Mouse (Mus musculus): ENCODE data around the gene Fto. TPM values are rescaled to one million over a fixed set of nuclear protein-coding genes. Genes with fewer than 3 reads are reported as not detected.

Fto gene
- total RNA-seq, 4 experiments from 2014 or later = 71.1 to 83.2 (median 80.8) TPM

DNA sequence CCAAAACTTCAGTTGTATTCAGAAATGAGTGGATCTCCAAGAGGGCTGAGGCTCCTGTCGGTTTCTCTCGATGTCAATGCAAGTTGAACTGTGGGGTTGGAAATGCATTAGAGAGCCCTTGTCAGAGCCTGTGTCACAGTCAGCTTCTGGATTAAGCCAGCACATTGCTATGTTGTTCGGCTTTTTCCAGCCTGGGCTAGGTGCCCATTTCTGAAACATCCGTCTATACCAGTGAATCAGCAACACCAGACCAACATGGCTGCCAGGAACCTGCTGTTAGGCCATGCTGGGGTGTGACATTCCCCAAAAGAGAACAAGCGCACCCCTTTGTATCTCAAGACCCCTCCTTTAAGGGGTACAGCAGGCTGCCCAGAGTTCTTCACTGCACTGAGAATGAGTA, 293.8 kb downstream of the Fto start:
- DNase-seq (ENCODE audit: low spot score in 2 of 2) = no peak

DNA sequence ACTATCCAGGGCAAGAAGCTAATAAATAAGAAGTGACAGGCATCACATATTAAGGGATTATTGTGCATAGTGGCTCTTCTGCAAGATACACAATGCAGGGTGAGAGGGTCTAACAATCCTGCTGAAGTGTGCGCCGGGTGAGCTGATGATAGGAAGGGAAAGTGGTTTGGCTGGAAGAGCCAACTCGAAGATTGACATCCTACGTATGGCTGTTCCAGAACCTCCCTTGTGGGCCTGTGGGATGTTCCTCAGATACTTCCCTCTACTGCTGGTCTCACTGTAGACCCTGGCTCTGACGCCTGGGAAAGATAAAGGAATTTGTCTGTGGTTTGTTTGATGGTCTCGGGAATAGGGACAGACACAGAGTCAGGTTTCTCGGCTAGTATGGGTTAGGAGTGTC, 297.9 kb downstream of the Fto start:
- no peak for DNase-seq (ENCODE audit: low spot score in 2 of 2)

DNA sequence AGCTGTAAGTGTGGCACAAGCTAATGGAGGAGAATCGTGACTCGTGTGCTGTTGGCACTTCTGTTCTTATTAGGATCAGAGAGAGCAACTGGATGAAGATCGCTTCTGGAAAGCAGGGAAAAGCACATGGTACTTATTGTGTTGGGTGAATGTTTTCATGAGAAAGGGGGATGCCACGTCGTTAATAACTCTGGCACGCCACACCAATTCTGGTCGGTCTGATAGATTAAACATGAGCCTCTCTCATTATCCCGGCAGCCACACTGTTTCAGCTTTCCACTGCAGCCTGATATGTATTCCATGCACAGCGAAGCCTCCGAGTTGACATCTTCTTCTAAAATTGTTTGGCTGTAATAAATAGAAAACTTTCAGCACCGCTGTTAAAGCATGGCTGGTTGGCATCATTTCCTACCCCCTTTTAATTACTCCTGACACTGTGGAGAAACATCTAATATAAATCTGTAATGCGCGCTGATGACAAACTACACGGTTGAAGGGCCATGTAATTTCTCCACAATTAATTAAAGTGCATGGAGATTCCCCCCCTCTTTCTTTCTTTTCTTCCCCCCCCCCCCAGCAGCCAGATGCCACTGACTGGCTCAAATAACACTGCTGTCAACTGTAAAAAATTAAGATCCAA, 298.5 kb downstream of the Fto start:
- DNase-seq (ENCODE audit: low spot score in 2 of 2) = no peak

DNA sequence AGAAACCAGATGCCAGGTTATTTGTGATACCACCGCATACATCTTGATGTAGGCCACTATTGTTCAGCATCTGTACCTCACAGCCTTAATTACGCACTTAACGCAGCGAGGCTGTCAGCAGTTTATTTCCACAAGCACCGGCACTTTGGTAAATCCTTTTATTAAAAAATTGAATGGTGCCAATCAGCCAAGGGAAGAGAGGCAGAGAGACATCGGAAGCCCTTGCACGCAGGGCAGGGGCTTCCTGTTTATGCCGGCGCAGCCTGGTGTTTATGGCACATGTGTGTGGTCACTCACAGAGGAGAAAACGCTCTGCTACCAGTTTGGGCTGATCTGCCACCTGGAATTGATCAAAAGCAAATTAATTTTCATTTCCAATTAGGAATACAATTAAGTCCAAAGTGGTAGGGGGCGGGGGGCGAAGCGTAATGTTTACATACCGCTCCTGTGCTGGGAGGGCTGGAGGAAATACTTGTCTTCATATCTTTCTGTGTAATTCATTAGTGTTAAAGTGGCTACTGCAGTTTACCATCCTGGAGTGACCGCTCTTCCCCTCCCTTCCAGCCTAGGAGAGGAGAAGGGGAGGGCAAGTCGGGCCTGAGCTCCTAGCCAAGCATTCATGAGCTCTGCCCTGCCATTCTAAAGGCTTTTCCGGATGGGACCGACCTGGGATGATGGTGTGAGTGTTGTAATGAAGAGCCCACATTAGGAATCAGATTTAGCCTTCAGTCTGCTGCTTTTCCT, 299.2 kb downstream of the Fto start:
- DNase-seq (ENCODE audit: low spot score in 2 of 2) = no peak

DNA sequence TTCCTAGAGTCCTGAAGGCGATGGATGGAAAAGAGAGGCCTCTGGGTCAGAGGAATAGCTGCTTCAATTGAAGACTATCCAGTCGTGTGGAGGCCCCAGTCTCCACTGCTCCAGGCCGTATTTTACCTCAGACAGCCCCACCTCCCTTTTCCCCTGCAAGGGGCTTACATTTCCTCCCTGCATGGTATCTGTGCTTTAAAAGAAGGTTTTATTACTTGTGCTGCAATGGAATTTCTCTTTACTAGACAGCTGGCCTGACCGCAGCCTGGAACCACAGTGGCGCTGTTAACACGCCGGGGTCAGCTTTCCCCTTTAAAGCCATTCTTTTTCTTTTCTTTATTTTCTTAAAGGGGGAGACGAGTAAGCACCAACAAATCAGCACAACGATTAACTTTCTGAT, 300.3 kb downstream of the Fto start:
- no peak for DNase-seq (ENCODE audit: low spot score in 2 of 2)

DNA sequence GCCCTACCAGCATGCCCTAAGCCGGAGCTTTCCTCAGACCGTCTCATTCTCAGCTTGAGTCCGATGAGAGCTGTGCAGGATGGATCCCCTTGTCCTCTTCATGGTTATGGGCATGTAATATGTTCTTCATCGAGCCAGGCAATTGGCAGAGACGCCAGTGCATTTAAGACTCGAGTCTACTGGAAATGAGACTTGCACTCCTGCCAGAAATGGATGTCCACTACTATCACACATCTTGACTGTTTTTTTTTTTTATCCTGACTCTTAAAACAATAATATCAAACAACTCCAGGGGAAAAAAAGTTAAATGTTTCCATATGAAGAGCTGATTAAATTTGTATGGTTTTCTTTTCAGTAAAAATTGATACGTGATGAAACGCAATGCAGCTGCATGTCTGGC, 301.9 kb downstream of the Fto start:
- no peak for DNase-seq (ENCODE audit: low spot score in 2 of 2)

DNA sequence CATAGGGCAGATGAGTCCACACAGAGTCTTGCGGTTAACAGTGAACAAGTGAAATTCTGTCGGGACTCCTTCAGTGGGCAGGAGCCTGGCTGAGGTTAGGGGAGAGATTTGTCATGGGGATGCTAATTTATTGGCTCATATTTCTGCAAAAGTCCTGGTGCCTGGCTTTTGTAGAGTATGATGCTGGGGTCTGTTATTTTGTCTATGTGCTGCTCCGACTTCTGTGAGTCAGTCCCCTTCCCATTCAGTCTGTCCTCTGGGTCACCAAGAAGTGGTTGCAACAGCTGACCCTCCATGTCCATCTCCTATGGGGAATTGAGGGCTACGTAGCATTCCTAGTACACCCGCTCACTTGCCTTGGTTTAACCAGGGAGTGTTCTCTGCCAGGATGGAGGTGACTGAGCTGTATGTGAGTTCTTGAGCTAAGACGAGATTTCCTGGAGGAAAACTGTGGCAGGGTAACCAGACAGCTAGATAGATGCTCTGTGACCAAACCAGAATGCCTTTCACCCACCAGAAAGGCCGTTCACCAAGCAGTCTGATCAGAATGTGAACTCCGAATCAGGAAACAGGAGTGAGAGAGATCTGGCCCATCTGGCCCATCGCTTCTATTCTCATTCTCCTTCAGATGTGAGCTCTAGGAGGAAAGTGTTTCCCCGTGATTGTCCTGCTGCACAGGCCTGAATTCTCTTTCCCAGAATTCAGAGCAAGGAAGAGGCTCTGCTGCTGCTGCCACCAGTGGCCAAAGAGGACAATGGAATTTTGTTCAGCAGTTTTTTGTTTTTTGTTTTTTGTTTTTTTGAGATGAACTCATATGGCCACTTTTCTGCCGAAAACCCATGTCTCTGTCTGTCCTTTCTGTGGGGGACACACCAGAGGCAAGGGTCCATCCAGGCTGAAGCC, 302.7 kb downstream of the Fto start:
- no peak for DNase-seq (ENCODE audit: low spot score in 2 of 2)

DNA sequence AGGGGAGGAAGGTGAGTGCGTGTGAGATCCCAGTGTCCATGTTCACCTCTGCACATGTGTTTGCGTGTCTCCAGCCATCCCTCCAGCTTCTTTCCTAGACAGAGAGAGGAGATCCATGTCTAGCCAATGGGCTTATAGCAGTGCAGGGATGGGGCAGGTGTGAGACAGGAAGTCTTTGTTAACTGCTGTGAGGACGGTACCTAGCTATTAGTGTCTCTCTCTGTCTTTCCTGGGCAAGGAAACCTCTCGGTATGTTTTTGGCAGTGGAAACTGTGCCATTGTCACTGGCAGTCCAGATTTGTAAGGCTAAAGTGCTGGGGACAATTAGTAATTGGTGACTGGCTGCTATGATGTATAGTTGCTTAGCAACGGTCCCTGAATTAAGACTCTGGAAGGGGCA, 304.4 kb downstream of the Fto start:
- no peak for DNase-seq (ENCODE audit: low spot score in 2 of 2)

DNA sequence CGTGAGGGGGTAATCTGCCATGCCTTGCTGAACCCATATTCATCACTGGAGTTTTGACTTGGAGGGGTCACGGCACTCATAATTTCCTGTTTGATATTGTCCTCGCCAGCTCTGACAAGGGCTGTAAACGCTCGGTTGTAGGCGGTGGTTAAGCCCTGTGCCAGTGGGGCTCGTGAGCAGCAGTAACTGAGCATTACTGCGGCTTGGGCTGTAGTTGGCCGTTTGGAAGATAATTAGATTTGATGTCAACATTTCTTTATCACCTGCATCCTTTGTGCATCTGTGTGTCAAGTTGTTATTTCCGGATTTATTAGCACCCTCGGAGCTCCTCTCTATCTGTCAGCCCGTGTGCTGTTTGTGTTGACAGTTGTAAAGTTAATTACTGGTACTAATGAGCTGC, 309.4 kb downstream of the Fto start:
- DNase-seq (ENCODE audit: low spot score in 2 of 2) = no peak

DNA sequence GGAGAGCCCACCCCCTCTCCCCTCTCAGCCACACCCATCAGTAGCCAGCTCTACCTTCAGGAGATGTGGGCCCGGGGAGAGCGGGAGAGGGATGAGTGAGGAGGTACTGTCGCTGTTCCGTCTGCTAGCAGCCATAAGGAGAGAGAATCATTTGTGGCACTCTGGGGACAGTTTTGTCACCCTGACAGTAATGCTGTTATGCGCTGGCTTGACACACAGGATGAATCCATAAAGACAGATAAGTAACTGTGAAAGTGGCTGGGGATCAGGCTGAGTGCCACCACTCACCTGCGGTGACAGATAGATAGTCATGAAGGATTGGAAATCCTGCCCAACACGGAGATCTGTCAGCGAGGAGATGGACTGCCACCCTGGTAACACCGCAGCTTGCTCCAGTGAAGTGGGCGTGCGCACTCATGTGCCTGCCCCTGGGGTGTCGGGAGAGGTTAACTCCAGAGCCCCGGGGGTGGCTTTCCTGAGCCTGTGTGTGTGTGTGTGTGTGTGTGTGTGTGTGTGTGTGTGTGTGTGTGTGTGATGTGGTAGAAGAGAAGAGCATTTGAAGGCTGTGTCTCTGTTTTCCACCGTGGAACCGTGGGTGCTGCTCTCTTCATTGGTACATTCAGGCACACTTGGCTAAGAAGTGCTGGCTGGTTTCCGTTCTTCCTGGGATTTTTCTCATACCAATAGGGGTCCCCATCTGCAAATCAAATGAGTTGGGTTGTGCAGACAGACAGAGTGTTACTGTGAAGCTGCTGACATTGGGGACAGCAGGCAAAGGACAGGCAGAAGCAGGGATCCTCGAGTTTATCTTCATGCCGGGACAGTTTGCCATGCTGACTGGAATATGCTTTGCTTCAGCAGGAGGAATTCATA, 312.6 kb downstream of the Fto start:
- DNase-seq (ENCODE audit: low spot score in 2 of 2) = no peak

DNA sequence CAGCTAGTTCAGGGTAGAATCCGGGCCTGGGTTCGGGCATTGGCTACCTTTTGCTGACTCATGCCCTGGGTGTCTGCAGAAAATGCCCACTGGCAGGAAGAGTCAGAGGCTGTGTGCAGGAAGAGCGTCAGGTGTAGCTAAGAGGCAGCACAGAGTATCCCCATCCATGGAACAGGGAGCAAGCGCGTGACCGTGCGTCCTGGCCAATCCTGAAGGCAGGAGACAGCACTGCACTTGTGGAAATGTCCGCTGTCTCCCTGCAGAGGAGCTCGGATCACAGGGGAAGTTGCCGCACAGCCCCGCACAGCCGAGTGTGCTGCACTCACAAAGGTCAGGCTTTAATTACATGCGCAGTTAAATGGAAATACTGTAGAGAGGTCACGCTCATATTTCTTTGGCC, 316.3 kb downstream of the Fto start:
- DNase-seq (ENCODE audit: low spot score in 2 of 2) = peak; percentile 48 to 68

DNA sequence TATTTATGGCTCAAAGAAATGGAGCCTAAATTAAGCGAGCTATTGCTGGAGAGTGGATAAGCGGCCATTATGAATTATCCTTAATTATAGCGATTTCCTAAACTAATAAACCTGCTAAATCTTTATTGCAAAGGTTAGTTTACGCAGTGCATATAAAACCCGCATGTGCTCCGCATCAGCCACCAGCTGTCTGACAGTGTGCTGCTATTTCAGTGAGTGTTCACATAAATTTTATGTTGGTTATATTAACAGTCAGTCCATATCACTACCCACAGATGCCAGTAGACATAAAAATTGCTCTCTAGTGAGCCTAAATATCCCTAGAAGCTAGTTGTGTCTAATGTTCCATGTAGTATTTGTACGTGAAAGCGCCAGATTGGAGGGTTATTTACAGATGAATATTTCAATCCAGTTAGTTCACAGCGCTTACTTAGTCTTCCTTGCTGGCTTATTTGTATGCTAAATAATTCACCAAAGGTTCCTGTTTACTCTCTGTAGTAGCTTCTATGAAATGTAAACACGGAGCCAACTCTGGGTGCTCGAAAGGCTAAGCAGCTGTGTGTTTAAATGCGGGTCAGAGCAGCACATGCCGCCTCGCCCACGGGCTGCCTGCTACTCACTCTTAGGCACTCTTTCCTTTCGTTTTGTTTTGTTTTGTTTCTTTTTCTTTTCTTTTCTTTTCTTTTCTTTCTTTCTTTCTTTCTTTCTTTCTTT, 317.2 kb downstream of the Fto start:
- no peak for DNase-seq (ENCODE audit: low spot score in 2 of 2)

DNA sequence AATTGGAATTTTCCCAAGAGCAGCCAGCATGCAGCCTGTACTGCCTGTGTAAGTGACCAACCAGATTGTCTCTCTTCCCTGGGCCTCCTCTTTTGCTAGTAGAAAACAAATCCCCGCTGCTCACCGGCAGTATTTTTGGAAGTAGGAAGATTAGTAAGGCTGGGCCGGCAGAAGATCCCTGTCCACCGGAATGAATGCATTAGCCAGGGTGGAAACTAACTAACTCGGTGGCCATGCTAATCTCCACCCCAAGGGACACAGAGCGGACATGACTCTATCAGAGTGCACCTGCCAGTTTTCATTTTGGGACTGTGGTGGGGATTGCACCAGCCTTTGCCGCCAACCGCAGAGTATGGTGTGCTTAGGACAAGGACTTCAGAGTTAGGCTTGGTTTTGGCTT, 319.1 kb downstream of the Fto start:
- DNase-seq (ENCODE audit: low spot score in 2 of 2) = no peak

DNA sequence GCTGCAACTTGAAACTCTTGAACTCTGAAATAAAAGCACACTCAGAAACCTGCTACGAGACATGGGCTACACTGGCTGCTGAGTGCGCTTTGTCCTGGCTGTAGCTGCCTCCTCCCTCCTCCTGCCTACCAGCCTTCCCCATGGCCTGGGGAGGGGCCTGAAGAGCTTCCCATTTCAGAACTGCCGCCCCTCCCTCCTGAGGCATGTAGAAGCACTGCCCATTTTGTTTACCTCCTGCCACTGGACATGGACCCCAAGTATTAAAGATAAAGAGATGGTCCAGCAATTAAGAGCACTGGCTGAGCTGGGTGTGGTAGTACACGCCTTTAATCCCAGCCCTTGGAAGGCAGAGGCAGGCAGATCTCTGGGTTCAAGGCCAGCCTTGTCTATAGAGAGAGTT, 322.1 kb downstream of the Fto start:
- no peak for DNase-seq (ENCODE audit: low spot score in 2 of 2)

DNA sequence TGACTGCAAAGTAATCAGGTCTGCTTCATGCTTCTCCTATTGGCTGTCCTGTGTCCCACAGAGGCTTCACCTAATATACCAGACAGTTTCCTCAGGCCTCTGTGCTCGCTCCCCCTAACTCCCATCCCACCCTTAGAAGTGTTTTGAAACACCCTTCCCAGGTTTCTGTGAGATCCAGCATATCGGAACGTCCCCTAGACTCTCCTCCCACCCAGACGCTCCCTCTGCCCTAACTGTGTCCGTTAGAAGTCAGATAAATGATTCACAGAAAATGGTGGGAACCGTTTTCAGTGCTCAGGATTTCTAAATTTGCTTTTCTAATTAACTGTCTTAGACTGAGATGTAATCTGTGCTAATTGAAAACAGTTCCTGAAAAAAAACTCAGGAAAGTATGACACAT, 323.6 kb downstream of the Fto start:
- DNase-seq (ENCODE audit: low spot score in 2 of 2) = no peak

DNA sequence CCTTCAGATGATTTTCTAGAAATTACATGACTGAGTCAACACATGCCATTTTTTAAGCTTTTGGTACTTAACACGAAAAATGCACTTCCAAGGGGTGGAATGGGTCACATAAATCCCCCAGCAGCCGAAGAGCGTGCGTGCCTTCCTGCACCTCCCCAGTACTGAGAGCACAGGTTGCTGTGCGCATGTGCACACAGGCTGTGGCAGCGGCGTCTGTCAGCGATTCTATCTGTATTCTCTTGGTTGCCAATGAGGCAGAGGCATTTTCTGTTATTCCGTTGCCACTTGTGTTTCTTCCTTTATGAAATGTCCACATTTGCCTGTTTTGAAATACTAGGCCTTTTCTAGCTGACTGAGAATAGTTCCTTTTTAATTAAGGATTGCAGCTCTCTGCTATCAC, 324.4 kb downstream of the Fto start:
- no peak for DNase-seq (ENCODE audit: low spot score in 2 of 2)

DNA sequence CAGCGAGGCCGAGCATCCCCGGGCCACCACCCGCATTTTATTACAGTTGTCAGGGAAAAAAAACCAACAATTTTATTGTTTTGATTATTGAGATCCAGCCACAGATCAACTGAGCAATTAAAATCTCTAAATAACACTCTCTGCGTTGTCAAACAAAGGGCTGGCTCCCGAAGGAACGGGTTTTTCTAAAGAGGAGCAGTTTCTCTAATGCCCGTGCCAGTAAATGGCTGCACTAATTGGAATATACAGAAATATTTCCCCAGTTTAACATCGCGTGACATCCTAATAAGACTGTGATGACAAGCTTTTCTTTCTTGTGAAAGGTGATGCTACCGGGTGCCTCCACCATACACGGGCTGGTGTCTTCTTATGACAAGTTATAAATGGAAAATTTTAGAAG, 324.9 kb downstream of the Fto start:
- DNase-seq (ENCODE audit: low spot score in 2 of 2) = no peak

DNA sequence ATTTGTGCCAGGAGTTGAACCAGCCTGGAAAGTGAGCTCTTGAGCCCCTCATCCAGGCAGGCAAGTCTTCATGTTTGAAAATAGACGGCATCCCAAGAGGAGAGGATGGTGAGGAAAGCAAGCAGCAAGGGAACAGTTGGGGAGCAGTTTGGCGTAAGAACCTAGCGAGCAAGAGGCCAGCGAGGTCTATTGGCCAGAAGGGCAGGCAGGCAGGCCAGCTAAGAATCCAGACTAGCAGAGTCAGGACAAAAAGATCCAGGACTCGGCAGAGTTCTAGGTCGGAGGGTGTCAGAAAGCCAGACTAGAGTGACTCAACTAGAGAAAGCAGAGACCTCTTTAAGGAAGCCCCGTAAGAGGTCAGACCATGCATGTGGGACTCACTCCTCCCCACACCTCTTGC, 327.1 kb downstream of the Fto start:
- DNase-seq (ENCODE audit: low spot score in 2 of 2) = peak; percentile 22 to 42

DNA sequence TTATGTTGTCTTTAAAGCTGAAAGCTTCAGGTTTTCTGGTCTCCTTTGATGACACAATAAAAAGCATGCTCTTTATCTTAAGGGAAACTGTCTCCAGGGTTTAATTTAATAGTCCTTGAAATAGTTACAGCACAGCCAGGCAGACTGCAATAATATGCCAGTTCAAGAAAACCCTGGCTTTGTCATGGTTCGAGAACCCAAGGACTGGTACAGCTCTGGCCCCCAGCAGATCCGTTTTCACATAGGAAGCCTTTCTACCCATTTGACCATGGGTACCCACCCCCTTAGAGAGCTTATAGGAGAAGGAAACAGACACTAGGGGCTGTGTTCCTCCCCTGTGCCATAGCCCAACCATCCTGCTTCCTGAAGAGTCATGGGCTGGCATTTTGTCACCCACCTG, 332.2 kb downstream of the Fto start:
- DNase-seq (ENCODE audit: low spot score in 2 of 2) = no peak

DNA sequence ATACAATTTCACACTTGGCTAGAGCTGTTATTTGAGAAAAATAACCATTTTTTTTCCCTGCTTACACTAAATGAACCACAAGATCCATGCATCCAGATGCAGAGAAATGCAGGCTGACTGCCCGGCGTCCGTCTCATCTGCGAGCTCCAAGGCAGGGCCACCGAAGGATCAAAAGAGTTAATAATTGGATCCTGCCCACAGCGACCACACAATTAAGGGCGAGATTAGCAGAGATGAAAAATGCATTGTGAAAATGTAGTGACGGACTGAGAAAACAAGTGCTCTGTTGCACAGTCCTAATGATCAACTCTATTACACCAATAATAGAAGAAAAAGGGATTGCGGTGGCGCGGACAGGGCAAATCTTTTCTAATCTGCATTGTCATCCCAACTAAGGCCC, 334.6 kb downstream of the Fto start:
- no peak for DNase-seq (ENCODE audit: low spot score in 2 of 2)

DNA sequence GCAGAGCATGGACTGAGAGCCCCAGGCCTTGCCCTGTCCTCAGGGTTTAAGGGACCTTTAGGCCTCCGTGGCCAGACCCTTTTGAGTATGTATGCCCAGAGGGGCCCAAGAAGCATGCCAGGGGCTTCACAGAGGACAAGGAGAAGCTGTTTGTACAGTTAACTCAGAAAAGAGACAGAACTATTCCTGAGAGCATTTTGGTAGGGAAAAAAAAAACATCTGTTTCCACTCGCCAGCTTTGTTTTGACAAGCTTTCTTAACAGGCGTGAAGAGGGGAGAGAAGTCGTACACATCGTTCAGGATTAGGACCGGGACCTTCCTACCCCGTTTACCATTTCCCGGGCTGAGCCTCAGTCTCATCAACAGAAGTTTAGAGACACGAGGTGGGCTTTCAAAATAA, 335.5 kb downstream of the Fto start:
- DNase-seq (ENCODE audit: low spot score in 2 of 2) = no peak

All from gastrocnemius, adult 8-10 months (tissue).